Mouse (Mus musculus) induced T-regulatory cell, adult 2 months (primary cell): ENCODE measurements around the gene Glyctk.

Experiments
- DNase-seq: peaks from one replicate; pipeline ENCODE4 v3.0.0-alpha.2; 2012; ENCODE audit warnings: low read depth

Gene Glyctk

GRCm38 (mm10) chr9:106147281-106147680 is 10.7 kb downstream of the Glyctk start:
- no peak for DNase-seq

DNA sequence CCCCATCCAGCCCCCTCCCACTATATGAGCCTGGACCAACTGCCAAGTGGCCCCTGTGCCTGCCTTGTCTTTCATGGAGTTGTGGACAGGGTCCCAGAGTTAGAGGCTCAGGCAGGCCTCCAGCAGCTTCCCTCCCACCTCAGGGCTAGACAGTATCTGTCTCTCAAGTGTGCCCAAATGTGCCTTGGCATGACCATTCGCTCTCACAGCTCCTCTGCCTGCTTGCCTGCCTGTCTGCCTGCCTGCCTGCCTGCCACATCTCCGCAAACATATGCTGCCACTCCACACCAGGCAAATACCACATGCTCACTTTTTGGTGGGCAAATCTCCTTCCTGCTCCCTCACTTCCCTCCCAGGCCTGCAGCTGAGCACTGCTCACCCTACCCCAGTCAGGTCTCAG is 12.4 kb downstream of the Glyctk start:
- DNase-seq = no peak

- DNase-seq = no peak
Measured at GRCm38 (mm10) chr9:106144176-106144575, 13.8 kb downstream of the Glyctk start.

- DNase-seq = no peak
Measured at GRCm38 (mm10) chr9:106141955-106142354, 16.0 kb downstream of the Glyctk start.

GRCm38 (mm10) chr9:106139763-106140162 is 18.2 kb downstream of the Glyctk start:
- DNase-seq = no peak

DNA sequence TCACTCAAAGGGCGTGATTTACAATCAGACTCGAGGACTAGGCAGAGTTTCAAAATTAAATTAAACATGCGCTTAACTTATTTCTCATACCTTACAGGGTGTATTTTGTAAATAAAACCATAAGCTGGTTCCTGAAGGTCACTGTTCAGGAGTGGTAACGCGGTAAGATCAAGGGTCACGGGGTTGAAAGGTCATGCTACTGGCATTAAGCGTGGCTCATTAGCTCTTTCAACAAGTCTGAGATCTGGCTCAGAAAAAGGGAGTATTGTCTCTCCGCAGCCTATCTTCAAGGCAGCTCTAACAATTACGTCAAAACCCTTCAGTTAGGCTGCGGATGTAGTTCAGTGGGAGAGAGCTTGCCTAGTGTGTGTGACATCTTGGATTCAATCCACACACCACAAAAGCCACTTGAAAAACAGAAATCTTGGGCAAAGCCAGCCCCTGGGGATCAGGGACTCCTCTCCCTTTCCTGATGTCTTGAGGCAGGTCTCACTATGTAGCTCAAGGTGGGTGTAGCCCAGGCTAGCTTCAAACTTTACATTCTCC is 20.2 kb downstream of the Glyctk start:
- DNase-seq = no peak

- no peak for DNase-seq
Measured at GRCm38 (mm10) chr9:106130250-106130649, 27.7 kb downstream of the Glyctk start.

- DNase-seq = no peak
Measured at GRCm38 (mm10) chr9:106129072-106129471, 28.9 kb downstream of the Glyctk start.

GRCm38 (mm10) chr9:106126786-106127251 is 31.1 kb downstream of the Glyctk start:
- no peak for DNase-seq

DNA sequence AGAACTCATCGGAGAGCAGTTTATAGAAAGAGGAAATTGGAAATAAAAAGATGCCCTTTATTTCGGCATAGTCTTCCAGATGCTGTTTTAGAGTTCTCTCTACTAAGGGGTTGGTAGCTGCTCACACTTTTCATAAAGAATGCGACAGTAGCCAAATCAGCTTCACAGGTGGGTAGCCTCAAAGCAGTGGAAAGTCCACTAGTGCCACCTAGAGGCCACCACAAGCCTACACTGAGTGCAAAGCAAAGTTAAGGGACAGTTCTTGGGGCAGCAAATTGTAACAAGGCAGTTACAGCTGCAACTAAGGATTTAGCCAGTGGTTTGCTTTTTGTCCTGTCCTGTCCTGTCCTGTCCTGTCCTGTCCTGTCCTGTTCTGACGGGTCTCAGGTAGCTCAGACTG is 34.3 kb downstream of the Glyctk start:
- DNase-seq = peak; percentile 58

GRCm38 (mm10) chr9:106119075-106119474 is 38.9 kb downstream of the Glyctk start:
- DNase-seq = no peak

GRCm38 (mm10) chr9:106115801-106116424 is 42.0 kb downstream of the Glyctk start:
- no peak for DNase-seq

- peak; percentile 67 for DNase-seq
Measured at GRCm38 (mm10) chr9:106112770-106113423, 45.0 kb downstream of the Glyctk start.

DNA sequence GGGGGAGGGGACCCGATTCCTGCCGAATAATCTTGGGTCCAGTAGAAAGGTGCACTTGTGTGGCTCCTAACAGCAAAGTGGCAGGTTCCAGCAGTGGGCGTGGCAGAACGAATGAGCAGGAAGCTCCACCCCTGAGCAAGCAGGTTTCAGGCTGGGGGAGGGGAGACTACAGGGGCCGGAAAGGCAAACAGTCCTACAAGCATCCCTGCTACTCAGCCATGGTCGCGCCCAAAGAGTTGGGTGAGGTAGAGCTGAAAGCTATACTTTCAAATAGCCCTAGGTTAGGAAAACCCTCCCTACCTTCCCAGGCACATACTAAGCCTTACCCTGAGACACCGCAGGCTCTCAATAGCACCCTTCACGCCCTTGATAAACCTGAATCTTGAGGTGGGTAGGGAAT is 51.7 kb downstream of the Glyctk start:
- DNase-seq = no peak

DNA sequence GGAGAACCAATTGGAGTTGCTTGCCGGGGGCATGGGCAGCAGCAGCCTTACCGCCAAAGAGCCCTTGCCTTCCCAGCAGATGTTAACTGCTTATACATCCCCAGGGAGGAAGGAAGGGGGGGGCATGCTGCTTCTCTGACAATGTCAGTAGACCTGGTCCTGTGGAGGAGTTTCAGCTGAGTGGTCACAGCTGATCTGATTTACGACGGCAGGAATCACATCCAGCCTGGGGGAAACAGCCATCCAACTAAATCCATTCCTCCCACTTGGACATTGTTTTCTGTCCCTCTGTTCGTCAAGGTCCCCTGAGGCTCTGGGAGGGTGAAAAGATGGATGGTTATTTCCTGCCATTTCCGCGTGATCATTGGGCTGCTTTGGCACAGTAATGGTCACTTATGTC is 53.5 kb downstream of the Glyctk start:
- DNase-seq = no peak
